ENCODE assay signal across 26 mouse cellular contexts in genomic region chr17:71803456-71803855, GRCm38 (mm10). TPM values are rescaled to one million over a fixed set of nuclear protein-coding genes. Genes with fewer than 3 reads are reported as not detected.
DNase-seq lines count a peak whose midpoint lies in the region; TF ChIP-seq lines count a peak whose summit lies in the region.
"Had no signal": no experiment of that assay in that cellular context is flagged by ENCODE, and none has a peak within 500 bp of the region (broad histone marks: within the 10 kb centered on the region; RNA-seq: fewer than 3 reads in every experiment).

No protein-coding gene starts in this region.

- no peaks in the 10 kb centered on the region for H3K36me3 ChIP-seq in kidney, adult 2 months (ENCODE audit: control insufficient read depth, insufficient read depth, low read length)

- DNase-seq in heart, adult 11 months: peak; percentile 69
- DNase-seq in heart, adult 9 months (ENCODE audit: low spot score in 2 of 2): no peak
- DNase-seq in kidney, adult 2 months: peak; percentile 54
- DNase-seq in kidney, adult 18-20 months: no peak
- DNase-seq in kidney, postnatal 10 days: peak; percentile 35
- no peak for DNase-seq in left cerebral cortex, postnatal 25 days (ENCODE audit: low spot score in 2 of 2)
- DNase-seq: adrenal gland, postnatal 10 days; adrenal gland, postnatal 36 days; cerebellum, adult 18-20 months; cerebellum, adult 9-10 months; cerebellum, postnatal 14 days; gastrocnemius, postnatal 10 days; gastrocnemius, postnatal 36 days; heart, postnatal 10 days; heart, postnatal 36 days had no signal

- H3K4me1 ChIP-seq in kidney, adult 2 months (ENCODE audit: control insufficient read depth, insufficient read depth, low read length): peaks cover 3% of the 10 kb centered on the region; the same call in 1 of the 2 replicates
- H3K4me1 ChIP-seq: forebrain, embryonic 10.5 days; forebrain, embryonic 13.5 days; heart, embryonic 12.5 days; heart, embryonic 15.5 days; hindbrain, embryonic 10.5 days; hindbrain, embryonic 13.5 days had no signal

- TF ChIP-seq POLR2A in kidney, adult 2 months (IDR thresholded peaks at IDR 0.05; ENCODE audit: low read depth, low read length): no peak

- H3K27me3 ChIP-seq in kidney, adult 2 months (replicated peaks; ENCODE audit: control insufficient read depth, insufficient read depth, low read length): no peaks in the 10 kb centered on the region
- H3K27me3 ChIP-seq: forebrain, embryonic 13.5 days; heart, embryonic 12.5 days; heart, embryonic 15.5 days; hindbrain, embryonic 13.5 days had no signal

- no peak overlapping the region for H3K4me3 ChIP-seq in kidney, adult 2 months (ENCODE audit: insufficient read depth, low read depth, low read length)
- H3K4me3 ChIP-seq: forebrain, embryonic 10.5 days; forebrain, embryonic 13.5 days; heart, embryonic 12.5 days; heart, embryonic 15.5 days; hindbrain, embryonic 10.5 days; hindbrain, embryonic 13.5 days had no signal

- 32% methylated on average over 6 of the region's 6 CpGs for WGBS in kidney, adult 2 months

- TF ChIP-seq CTCF in kidney, adult 2 months (conservative IDR thresholded peaks at IDR 0.05; ENCODE audit: insufficient read depth, insufficient read length, low read depth, low read length): no peak

- intact Hi-C loops in left cerebral cortex, postnatal 25 days (cut with DNase I): no loop called here

- peak overlapping the region; percentile 42 for H3K27ac ChIP-seq in kidney, adult 2 months (ENCODE audit: insufficient read depth, low read depth, low read length)
- H3K27ac ChIP-seq: forebrain, embryonic 10.5 days; forebrain, embryonic 13.5 days; heart, embryonic 15.5 days; hindbrain, embryonic 10.5 days; hindbrain, embryonic 13.5 days had no signal

RNA-seq across cellular contexts. Expression of gene Clip4, which starts 35.2 kb away (rescaled TPM):
- polyA plus RNA-seq in kidney, adult 2 months (2012; rRNA removed): 5.8 and 8.0 TPM in 2 replicates
- total RNA-seq in left cerebral cortex, postnatal 25 days (2021): 10 to 100 TPM; 62.8 to 76.7 TPM
- total RNA-seq: granulocyte monocyte progenitor cell, adult 5-6 weeks had no signal

RNA-seq across cellular contexts. Expression of gene Pcare, which starts 50.8 kb away (rescaled TPM):
- polyA plus RNA-seq in kidney, adult 2 months (2012; rRNA removed): not detected in 2 replicates
- total RNA-seq in left cerebral cortex, postnatal 25 days (2021): under 1 TPM; 0.27 to 0.28 TPM
- total RNA-seq: adrenal gland, adult 18-20 months; adrenal gland, postnatal 10 days; adrenal gland, postnatal 36 days; gastrocnemius, postnatal 36 days; granulocyte monocyte progenitor cell, adult 5-6 weeks had no signal
- polyA plus RNA-seq: embryonic facial prominence, embryonic 11.5 days; embryonic facial prominence, embryonic 14.5 days; forebrain, embryonic 10.5 days; forebrain, embryonic 13.5 days; forebrain, embryonic 16.5 days; heart, embryonic 12.5 days; hindbrain, embryonic 10.5 days; hindbrain, embryonic 13.5 days had no signal

Comparison
In these comparisons a context has a peak if more than half of its experiments do, and no peak if none do; other contexts are left out.
1. DNase-seq: peak in heart, adult 11 months (single experiment), kidney, adult 2 months (single experiment) and kidney, postnatal 10 days (single experiment); none in heart, adult 9 months (0 of 2), kidney, adult 18-20 months (single experiment) and left cerebral cortex, postnatal 25 days (0 of 2).